Mouse (Mus musculus): ENCODE data around the gene Sirt7. TPM values are rescaled to one million over a fixed set of nuclear protein-coding genes. Genes with fewer than 3 reads are reported as not detected.
"Not testable (repeated sequence)": the region's sequence is repeated elsewhere in the genome, so short reads cannot be mapped to it uniquely, and the experiment has no call there.

Sirt7 gene
- polyA plus RNA-seq, 1 experiment from 2014 or later = 52.0 TPM

DNA sequence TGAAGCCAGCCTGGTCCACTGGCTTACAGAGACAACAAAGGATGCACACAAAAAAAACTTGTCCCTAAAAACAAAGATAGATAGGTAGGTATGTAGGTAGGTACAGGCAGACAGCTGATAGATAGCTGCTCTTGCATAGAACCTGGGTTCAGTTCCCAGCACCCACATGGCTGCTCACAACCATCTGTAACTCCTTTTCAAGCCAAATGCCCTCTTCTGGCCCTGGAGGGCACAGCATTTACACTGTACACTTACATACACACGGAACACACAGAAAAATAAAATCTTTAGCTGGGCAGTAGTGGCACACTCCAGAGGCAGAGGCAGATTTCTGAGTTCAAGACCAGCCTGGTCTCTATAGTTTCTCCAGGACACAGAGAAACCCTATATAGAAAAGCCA is 41.1 kb downstream of the Sirt7 start:
- peaks cover 60% of the 10 kb centered on the region for H3K36me3 ChIP-seq
- WGBS = 100% methylated on average over 1 of the region's 1 CpGs

DNA sequence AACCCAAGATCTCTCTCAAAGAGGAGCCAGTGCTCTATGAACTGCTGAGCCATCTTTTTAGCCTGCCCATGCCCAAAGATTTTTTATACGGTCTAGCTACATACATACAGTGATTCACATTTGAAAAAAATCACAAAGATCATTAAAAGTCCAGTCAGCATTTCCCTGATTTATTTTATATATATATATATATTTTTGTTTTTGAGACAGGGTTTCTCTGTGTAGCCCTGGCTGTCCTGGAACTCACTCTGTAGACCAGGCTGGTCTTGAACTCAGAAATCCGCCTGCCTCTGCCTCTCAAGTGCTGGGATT is 42.1 kb downstream of the Sirt7 start:
- H3K4me3 ChIP-seq; H3K27me3 ChIP-seq; H3K9ac ChIP-seq; ATAC-seq (ENCODE audit: low read depth); H3K9me3 ChIP-seq; H3K4me2 ChIP-seq: not testable (repeated sequence)
- peaks cover 61% of the 10 kb centered on the region for H3K36me3 ChIP-seq
- peaks cover 35% of the 10 kb centered on the region for H3K4me1 ChIP-seq (replicated peaks)
- 0 out of 2 replicates have a peak overlapping the region, but pooled peaks have one; percentile 97 for H3K27ac ChIP-seq (replicated peaks)
- WGBS = 84% methylated on average over 2 of the region's 2 CpGs

More for the DNA sequence above, 41.1 kb downstream of the Sirt7 start:
- ATAC-seq (ENCODE audit: low read depth) = no peak
- no peak overlapping the region for H3K4me2 ChIP-seq
- no peak overlapping the region for H3K9ac ChIP-seq
- H3K4me1 ChIP-seq (replicated peaks) = peaks cover 27% of the 10 kb centered on the region
- H3K9me3 ChIP-seq = no peaks in the 10 kb centered on the region
- no peak overlapping the region for H3K4me3 ChIP-seq
- H3K27ac ChIP-seq (replicated peaks) = no peak overlapping the region
- H3K27me3 ChIP-seq = no peaks in the 10 kb centered on the region

DNA sequence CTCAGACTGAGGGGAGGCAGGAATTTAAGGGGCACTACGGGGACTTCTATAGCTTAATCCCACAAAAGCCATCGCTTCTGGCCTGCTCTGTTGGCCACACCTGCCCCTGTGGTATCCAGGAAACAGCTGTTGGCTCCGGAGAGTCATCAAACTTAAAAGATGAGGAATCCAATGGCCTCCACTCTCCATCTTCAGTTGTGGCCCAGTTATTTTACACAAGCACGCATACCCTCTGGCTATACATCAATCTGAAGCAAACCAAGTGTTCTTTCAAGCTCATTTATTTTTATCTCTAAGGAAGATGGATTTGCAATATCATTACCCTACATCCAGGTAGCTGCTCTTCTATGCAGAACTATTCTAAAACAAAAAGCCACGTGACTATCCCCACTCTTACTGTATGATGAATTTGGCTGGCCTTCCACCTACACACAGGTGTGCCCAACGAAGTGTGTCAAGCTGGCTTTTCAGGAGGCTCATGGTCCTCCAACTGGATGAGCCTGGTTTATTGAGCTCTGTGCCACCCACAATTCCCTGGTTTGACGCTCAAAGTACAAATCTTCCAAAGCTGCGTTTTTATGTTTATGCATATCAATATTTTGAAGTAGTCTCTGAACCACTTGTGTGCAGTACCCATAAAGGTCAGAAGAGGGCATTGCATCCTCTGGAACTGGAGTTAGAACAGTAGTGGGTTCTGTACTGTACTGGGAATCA is 42.6 kb downstream of the Sirt7 start:
- Histone ChIP-seq H3K9me3 (no peaks in the 10 kb centered on the region), H3K27me3 (no peaks in the 10 kb centered on the region), H3K4me1 (replicated peaks) (peaks cover 35% of the 10 kb centered on the region), H3K4me3 (peak overlapping the region; percentile 78), H3K9ac (peak overlapping the region; percentile 97), H3K4me2 (peak overlapping the region; percentile 98), H3K27ac (replicated peaks) (peak overlapping the region; percentile 97), H3K36me3 (peaks cover 61% of the 10 kb centered on the region)
- no peak for ATAC-seq (ENCODE audit: low read depth)
- WGBS = 66% methylated on average over 8 of the region's 8 CpGs

DNA sequence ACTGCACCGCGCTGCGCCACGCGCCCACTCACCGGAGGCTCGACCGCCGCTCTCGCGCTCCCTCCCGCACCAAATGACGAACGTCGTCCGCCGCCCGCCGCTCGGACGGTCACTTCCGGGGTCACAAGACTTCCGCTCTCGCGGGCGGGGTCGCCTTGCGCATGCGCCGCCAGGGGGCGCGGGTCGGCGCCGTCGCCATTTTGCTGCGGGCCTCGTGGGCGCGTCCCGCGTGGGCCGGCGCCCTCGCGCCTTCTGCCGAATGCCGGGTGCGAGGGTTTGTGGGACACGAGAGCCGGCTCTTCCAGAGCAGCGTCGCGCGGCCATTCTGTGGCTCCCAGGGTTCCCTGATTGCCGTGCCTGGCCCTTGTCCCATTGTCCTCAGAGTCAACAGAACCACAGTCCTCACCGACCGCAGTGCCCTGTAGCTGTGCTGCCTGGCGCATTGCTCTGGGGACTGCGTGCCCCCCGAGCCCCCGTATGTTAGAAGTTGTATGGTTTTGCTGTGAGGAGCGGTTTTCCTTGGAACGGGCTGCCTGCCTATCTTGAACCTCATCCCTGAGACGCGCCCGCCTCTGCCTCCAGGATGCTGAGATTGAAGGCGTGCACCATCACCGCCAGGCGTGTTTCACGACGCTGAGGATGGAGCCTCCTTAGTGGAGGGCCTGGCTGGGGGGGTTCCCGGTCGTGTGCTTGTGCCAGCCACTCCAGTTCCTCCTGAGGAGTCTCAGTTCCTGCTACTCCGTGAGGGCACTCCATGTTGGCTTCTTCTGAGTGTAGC is 43.4 kb downstream of the Sirt7 start, which contains the start of gene Arhgdia:
Gene Arhgdia (minus strand): TSS at position 135 of the 778 bp plus-strand sequence.
- Histone ChIP-seq H3K4me3 (peak within 1 kb of the TSS; percentile 78), H3K27ac (replicated peaks) (peak within 1 kb of the TSS; percentile 97), H3K9ac (peak within 1 kb of the TSS; percentile 97), H3K4me2 (peak within 1 kb of the TSS; percentile 98), H3K4me1 (replicated peaks) (peaks cover 35% of the 10 kb centered on the region), H3K9me3 (no peaks in the 10 kb centered on the region), H3K36me3 (peaks cover 61% of the 10 kb centered on the region), H3K27me3 (no peaks in the 10 kb centered on the region)
- 6% methylated on average over 68 of the region's 75 CpGs for whole genome bisulfite sequencing
- peak; percentile 66 for ATAC-seq (ENCODE audit: low read depth)

DNA sequence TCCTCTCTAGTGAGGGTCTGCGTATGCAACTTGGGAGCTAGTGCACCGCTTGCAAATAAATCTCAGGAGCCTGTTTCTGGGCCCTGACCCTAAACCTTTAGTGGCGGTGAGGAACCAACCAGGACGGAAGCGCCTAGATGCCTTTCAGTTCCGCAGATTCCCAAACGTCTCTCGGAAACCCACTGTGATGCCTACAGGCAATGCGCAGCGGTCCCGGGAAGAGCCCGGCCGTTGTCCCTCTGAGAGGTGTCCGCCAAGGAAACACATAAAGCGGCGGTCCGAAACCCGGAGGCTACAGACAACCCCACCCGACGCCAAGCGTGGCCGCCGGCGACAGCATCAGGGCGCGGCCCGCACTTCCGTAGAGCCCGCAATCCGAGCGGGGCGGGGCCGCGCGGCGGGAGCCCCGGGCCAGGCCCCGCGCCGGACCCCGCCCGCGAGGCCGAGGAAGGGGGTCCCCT is 44.1 kb downstream of the Sirt7 start:
- Histone ChIP-seq H3K9me3 (no peaks in the 10 kb centered on the region), H3K4me3 (peak overlapping the region; percentile 78), H3K27me3 (no peaks in the 10 kb centered on the region), H3K9ac (peak overlapping the region; percentile 97), H3K4me1 (replicated peaks) (peaks cover 35% of the 10 kb centered on the region), H3K36me3 (peaks cover 54% of the 10 kb centered on the region), H3K4me2 (peak overlapping the region; percentile 98), H3K27ac (replicated peaks) (peak overlapping the region; percentile 97)
- ATAC-seq (ENCODE audit: low read depth) = peak; percentile 36; the same call in 1 of the 2 replicates
- WGBS = under 1% methylated on average over 44 of the region's 44 CpGs

DNA sequence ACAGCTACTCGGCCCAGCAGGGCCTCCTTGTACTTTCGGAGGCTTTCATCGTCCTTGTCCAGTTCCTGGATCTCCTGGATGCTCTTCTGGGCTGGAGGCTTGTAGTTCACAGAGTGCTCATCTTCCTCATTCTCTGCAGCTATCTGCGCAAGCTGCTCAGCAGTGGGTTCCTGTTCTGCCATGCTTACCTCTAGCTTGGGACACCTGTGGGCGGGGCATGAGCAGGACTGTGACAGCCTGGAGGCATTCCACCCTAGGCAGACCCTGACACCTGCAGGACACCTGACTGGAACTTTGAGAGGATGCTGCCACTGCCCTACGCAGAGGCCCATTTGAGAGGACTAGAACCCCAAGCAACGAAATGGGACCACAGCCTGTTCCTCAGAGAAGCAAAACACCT is 44.9 kb downstream of the Sirt7 start:
- peaks cover 47% of the 10 kb centered on the region for H3K36me3 ChIP-seq
- peak overlapping the region; percentile 98 for H3K4me2 ChIP-seq
- no peaks in the 10 kb centered on the region for H3K9me3 ChIP-seq
- H3K9ac ChIP-seq = peak overlapping the region; percentile 97
- 63% methylated on average over 7 of the region's 7 CpGs for WGBS
- H3K27me3 ChIP-seq = no peaks in the 10 kb centered on the region
- H3K27ac ChIP-seq (replicated peaks) = peak overlapping the region; percentile 97
- H3K4me3 ChIP-seq = peak overlapping the region; percentile 78
- ATAC-seq (ENCODE audit: low read depth) = no peak
- H3K4me1 ChIP-seq (replicated peaks) = peaks cover 35% of the 10 kb centered on the region

DNA sequence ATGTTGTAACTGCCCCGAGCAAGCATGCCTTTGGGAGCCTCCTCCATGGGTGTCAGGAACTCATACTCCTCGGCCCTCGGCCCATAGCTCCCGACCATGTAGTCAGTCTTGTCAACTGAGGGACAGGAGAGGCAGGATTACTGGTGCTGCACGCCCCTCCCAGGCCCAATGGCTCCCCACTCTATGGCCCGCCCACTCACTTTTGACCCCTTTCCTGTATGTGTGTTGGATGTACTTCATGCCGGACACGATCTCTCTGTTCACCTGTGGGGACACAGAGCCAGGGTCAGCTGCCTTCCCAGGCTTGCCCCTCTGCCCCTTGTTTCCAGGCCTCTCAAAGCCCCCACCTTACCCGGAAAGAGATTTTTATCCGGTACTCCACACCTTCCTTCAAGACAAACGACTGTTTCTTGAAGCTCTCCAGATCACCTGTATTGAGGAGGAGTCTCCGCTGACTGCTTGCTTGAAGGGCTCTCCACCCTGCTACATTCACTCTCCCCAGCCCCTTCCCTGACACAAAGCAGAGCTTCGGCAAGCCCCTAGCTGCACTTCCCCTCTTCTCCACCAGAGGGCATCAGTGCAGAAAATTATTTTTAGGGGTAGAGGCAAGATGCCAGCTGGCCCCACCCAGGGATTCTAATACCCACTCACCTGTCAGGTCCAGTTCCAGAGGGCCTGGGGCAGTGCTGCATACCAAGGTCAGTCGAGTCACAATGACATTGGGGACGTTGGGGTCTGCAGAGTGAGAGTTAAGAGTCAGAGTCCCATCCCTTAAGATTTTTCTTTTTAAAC is 45.5 kb downstream of the Sirt7 start:
- peak overlapping the region; percentile 97 for H3K9ac ChIP-seq
- peak overlapping the region; percentile 78 for H3K4me3 ChIP-seq
- peak overlapping the region; percentile 98 for H3K4me2 ChIP-seq
- ATAC-seq (ENCODE audit: low read depth) = no peak
- peaks cover 40% of the 10 kb centered on the region for H3K36me3 ChIP-seq
- H3K4me1 ChIP-seq (replicated peaks) = peaks cover 40% of the 10 kb centered on the region
- H3K27me3 ChIP-seq = no peaks in the 10 kb centered on the region
- peak overlapping the region; percentile 97; the same call in 1 of the 2 replicates for H3K27ac ChIP-seq (replicated peaks)
- no peaks in the 10 kb centered on the region for H3K9me3 ChIP-seq
- 72% methylated on average over 15 of the region's 15 CpGs for WGBS

DNA sequence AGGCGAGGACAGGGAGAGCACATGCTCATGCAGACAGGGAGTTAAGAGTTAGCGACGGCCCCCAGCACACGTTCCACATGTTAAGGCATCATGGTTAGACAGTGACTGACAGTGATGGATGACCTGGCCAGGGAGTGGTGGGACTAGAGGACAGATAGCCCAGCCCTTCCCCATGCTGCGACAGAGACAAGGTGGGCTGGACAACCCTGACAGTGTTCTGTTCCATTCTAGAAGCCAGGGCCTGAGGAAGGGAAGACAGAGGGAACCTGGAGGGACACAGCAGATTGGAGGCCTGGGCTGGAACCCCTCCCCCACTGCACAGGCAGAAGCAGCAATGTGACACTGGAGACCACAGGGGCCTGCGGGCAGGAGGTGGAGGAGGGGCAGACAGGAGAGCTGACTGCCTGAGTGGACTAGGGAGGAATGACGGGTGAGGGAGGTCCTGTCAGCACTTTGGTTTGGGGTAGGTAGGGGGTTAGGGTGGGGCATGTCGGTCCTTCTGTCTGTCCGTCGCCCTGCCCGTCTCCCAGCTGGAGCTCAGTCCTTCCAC is 46.3 kb downstream of the Sirt7 start:
- no peaks in the 10 kb centered on the region for H3K27me3 ChIP-seq
- peak overlapping the region; percentile 97 for H3K9ac ChIP-seq
- ATAC-seq (ENCODE audit: low read depth) = no peak
- H3K4me1 ChIP-seq (replicated peaks) = peaks cover 47% of the 10 kb centered on the region
- H3K36me3 ChIP-seq = peaks cover 32% of the 10 kb centered on the region
- no peak overlapping the region for H3K4me2 ChIP-seq
- no peak overlapping the region for H3K4me3 ChIP-seq
- H3K9me3 ChIP-seq = no peaks in the 10 kb centered on the region
- 0 out of 2 replicates have a peak overlapping the region, but pooled peaks have one; percentile 97 for H3K27ac ChIP-seq (replicated peaks)
- WGBS = 87% methylated on average over 11 of the region's 11 CpGs

DNA sequence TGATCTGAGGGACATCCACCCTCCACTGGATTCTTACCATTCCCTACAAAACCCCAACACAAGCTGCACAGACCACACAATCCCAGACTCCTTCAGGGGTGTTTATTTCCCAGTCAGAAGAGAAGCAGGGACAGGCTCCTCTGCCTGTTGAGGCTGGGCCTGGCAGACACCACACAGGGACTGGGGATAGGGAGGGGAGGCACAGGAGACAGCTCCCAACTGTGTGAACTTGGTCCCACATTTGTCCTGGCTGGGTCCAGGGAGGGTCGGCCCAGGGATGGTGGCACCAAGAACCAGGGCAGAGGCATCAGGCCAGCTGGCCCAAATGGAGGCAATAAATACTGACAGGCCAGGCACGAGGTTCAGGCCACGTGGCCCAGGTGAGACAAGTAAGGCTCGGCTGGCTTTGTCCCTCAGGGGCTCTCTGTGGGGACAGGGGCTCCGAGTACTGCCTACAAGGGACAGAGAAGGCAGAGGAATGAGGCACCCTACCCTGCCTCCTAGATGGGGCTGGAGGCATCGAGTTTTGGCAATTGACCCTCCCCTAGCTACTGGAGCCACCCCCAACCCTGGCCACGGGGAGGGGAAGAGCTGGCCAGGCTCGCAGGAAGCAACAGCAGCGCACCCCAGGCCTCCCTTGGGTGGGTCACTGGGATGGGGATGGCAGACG is 46.9 kb downstream of the Sirt7 start:
- Histone ChIP-seq H3K4me1 (replicated peaks) (peaks cover 49% of the 10 kb centered on the region), H3K9me3 (no peaks in the 10 kb centered on the region), H3K27ac (replicated peaks) (0 out of 2 replicates have a peak overlapping the region, but pooled peaks have one; percentile 10), H3K9ac (0 out of 2 replicates have a peak overlapping the region, but pooled peaks have one; percentile 97), H3K27me3 (no peaks in the 10 kb centered on the region), H3K4me2 (no peak overlapping the region), H3K4me3 (no peak overlapping the region), H3K36me3 (peaks cover 32% of the 10 kb centered on the region)
- no peak for ATAC-seq (ENCODE audit: low read depth)
- WGBS = 86% methylated on average over 10 of the region's 10 CpGs

DNA sequence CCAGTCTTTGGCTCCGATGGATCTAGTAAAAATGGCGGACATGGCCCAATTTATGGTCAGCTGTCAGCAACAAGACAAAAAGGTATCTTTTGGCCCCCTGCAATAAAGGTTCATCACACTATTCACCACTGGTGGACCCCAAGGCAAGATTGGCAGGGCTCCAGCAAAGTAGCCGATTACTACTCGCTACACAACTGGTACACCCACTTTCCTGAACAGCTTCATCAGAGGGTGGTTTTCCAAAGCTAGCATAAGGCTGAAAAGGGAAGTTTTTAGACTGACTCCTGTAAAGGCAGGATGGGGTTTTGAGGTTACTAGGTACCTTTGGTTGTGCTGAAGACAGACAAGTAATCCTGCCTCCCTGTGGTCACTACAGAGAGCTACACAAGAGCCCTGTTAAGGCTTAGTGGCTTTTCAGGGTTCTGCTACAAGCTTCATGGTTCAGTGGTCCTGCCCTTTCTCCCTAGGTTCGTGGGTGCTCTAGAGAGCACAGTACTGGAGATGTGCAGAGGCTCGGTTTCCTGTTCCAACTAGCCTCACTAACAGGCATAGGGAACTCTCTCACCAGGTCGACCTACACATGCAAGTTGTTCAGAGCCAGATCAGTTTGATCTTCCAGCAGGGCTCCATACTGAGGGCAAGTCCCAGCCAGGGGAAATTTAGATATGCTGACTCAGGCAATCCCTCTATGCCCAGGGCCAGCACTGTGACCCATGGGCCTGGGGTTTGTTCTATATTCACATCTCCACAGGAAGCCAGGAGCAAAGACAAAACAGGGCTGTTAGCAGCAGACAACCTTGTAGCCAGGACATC is 47.6 kb downstream of the Sirt7 start:
- 84% methylated on average over 7 of the region's 7 CpGs for WGBS

More for the DNA sequence above, 47.6 kb downstream of the Sirt7 start:
- no peak overlapping the region for H3K4me3 ChIP-seq
- H3K4me2 ChIP-seq = no peak overlapping the region
- H3K36me3 ChIP-seq = peaks cover 32% of the 10 kb centered on the region
- H3K9me3 ChIP-seq = no peaks in the 10 kb centered on the region
- ATAC-seq (ENCODE audit: low read depth) = no peak
- H3K9ac ChIP-seq = no peak overlapping the region
- no peaks in the 10 kb centered on the region for H3K27me3 ChIP-seq
- peaks cover 47% of the 10 kb centered on the region for H3K4me1 ChIP-seq (replicated peaks)
- H3K27ac ChIP-seq (replicated peaks) = no peak overlapping the region
